ENCODE assay signal across 19 mouse cellular contexts in the genomic region with DNA sequence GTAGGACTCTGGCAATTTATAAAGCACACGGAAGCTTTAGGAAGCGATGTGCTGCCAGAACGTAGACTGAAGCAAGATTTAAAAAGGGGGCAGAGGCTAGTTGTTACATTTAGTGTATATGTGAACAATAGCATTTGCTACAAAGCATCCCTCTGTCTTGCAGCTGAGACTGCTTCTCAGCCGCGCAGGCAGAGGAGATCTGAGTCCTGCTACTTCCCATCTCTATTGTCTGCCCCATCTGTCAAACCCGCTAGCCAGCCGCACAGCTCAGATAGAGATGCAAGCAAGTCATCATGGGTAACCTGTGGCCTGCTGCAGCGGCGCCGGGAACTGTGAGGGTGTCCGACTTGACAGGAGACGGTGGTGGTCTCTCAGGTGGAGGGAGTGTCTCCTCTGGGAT. TPM values are rescaled to one million over a fixed set of nuclear protein-coding genes. Genes with fewer than 3 reads are reported as not detected.
DNase-seq lines count a peak whose midpoint lies in the region; ATAC-seq lines count a peak whose summit lies in the region.
"Had no signal": no experiment of that assay in that cellular context is flagged by ENCODE, and none has a peak within 500 bp of the region (broad histone marks: within the 10 kb centered on the region; RNA-seq: fewer than 3 reads in every experiment).

No protein-coding gene starts in this region.

- 74% methylated on average over 12 of the region's 12 CpGs for WGBS in forebrain, embryonic 14.5 days
- WGBS in forebrain, embryonic 11.5 days: 68% methylated on average over 12 of the region's 12 CpGs
- WGBS in midbrain, embryonic 11.5 days: 74% methylated on average over 12 of the region's 12 CpGs
- WGBS in midbrain, embryonic 16.5 days: 60% methylated on average over 12 of the region's 12 CpGs

- H3K27ac ChIP-seq in forebrain, embryonic 14.5 days (ENCODE audit: low read depth, low read length): no peak overlapping the region
- H3K27ac ChIP-seq in forebrain, embryonic 11.5 days (ENCODE audit: low read depth, low read length): no peak overlapping the region
- H3K27ac ChIP-seq in midbrain, embryonic 11.5 days (ENCODE audit: low read depth, low read length): no peak overlapping the region
- no peak overlapping the region for H3K27ac ChIP-seq in midbrain, embryonic 16.5 days (ENCODE audit: low read length)
- H3K27ac ChIP-seq: embryonic facial prominence, embryonic 10.5 days; forebrain, embryonic 15.5 days; heart, embryonic 13.5 days; hindbrain, embryonic 13.5 days had no signal

- H3K36me3 ChIP-seq in forebrain, embryonic 14.5 days (ENCODE audit: control insufficient read depth, insufficient read depth, low read length): no peaks in the 10 kb centered on the region
- H3K36me3 ChIP-seq in forebrain, embryonic 11.5 days (ENCODE audit: control insufficient read depth, insufficient read depth, low read length): no peaks in the 10 kb centered on the region
- no peaks in the 10 kb centered on the region for H3K36me3 ChIP-seq in midbrain, embryonic 11.5 days (ENCODE audit: control insufficient read depth, insufficient read depth, low read length)
- H3K36me3 ChIP-seq in midbrain, embryonic 16.5 days (ENCODE audit: control insufficient read depth, insufficient read depth, low read length): no peaks in the 10 kb centered on the region
- H3K36me3 ChIP-seq: embryonic facial prominence, embryonic 10.5 days; forebrain, embryonic 15.5 days; heart, embryonic 13.5 days; hindbrain, embryonic 13.5 days had no signal

- peak; percentile 28 for DNase-seq in forebrain, embryonic 14.5 days (ENCODE audit: low spot score)
- DNase-seq in forebrain, embryonic 11.5 days (ENCODE audit: low spot score): no peak
- DNase-seq in midbrain, embryonic 11.5 days (ENCODE audit: low spot score, missing footprints): peak; percentile 79
- DNase-seq in retina, postnatal 1 day: peak; percentile 21
- DNase-seq in retina, embryonic 14.5 days (ENCODE audit: low spot score): no peak
- no peak for DNase-seq in left cerebral cortex, adult 11 months (ENCODE audit: low spot score)
- DNase-seq: adrenal gland, adult 2 months; adrenal gland, postnatal 25 days; cerebellum, adult 2 months; cerebellum, postnatal 10 days; gastrocnemius, postnatal 36 days; heart, adult 11 months; heart, postnatal 36 days had no signal

- H3K27me3 ChIP-seq in forebrain, embryonic 14.5 days (replicated peaks; ENCODE audit: control insufficient read depth, insufficient read depth, low read length): no peaks in the 10 kb centered on the region
- no peaks in the 10 kb centered on the region for H3K27me3 ChIP-seq in forebrain, embryonic 11.5 days (ENCODE audit: control insufficient read depth, insufficient read depth, low read length)
- H3K27me3 ChIP-seq in midbrain, embryonic 11.5 days (ENCODE audit: control insufficient read depth, insufficient read depth, low read length): no peaks in the 10 kb centered on the region
- no peaks in the 10 kb centered on the region for H3K27me3 ChIP-seq in midbrain, embryonic 16.5 days (ENCODE audit: control insufficient read depth, insufficient read depth, low read depth, low read length)
- H3K27me3 ChIP-seq: forebrain, embryonic 15.5 days; heart, embryonic 13.5 days; hindbrain, embryonic 13.5 days had no signal

- ATAC-seq in forebrain, embryonic 14.5 days: no peak
- no peak for ATAC-seq in forebrain, embryonic 11.5 days (replicated peaks; ENCODE audit: low FRiP score)
- ATAC-seq in midbrain, embryonic 11.5 days (ENCODE audit: low FRiP score): no peak
- no peak for ATAC-seq in midbrain, embryonic 16.5 days
- ATAC-seq: forebrain, embryonic 15.5 days had no signal

- 0 out of 2 replicates have a peak overlapping the region, but pooled peaks have one; percentile 5 for H3K9ac ChIP-seq in forebrain, embryonic 14.5 days (ENCODE audit: low read length)
- no peak overlapping the region for H3K9ac ChIP-seq in forebrain, embryonic 11.5 days (ENCODE audit: low read length)
- H3K9ac ChIP-seq in midbrain, embryonic 11.5 days (ENCODE audit: low read length): no peak overlapping the region
- H3K9ac ChIP-seq in midbrain, embryonic 16.5 days (ENCODE audit: low read depth, low read length): no peak overlapping the region
- H3K9ac ChIP-seq: forebrain, embryonic 15.5 days; heart, embryonic 13.5 days; hindbrain, embryonic 13.5 days had no signal

- no peaks in the 10 kb centered on the region for H3K9me3 ChIP-seq in forebrain, embryonic 14.5 days (replicated peaks; ENCODE audit: control insufficient read depth, low read length)
- no peaks in the 10 kb centered on the region for H3K9me3 ChIP-seq in forebrain, embryonic 11.5 days (ENCODE audit: control insufficient read depth, low read length)
- no peaks in the 10 kb centered on the region for H3K9me3 ChIP-seq in midbrain, embryonic 11.5 days (ENCODE audit: control insufficient read depth, low read length)
- H3K9me3 ChIP-seq in midbrain, embryonic 16.5 days (replicated peaks; ENCODE audit: control insufficient read depth, low read length, poor library complexity, severe bottlenecking): no peaks in the 10 kb centered on the region
- H3K9me3 ChIP-seq: embryonic facial prominence, embryonic 10.5 days; forebrain, embryonic 15.5 days; heart, embryonic 13.5 days; hindbrain, embryonic 13.5 days had no signal

- H3K4me2 ChIP-seq in forebrain, embryonic 14.5 days (ENCODE audit: low read length): no peak overlapping the region
- no peak overlapping the region for H3K4me2 ChIP-seq in forebrain, embryonic 11.5 days (ENCODE audit: low read depth, low read length, severe bottlenecking)
- H3K4me2 ChIP-seq in midbrain, embryonic 11.5 days: no peak overlapping the region
- no peak overlapping the region for H3K4me2 ChIP-seq in midbrain, embryonic 16.5 days (ENCODE audit: low read length)
- H3K4me2 ChIP-seq: forebrain, embryonic 15.5 days; heart, embryonic 13.5 days; hindbrain, embryonic 13.5 days had no signal

- H3K4me1 ChIP-seq in forebrain, embryonic 14.5 days (ENCODE audit: control insufficient read depth, insufficient read depth, low read length): no peaks in the 10 kb centered on the region
- H3K4me1 ChIP-seq in forebrain, embryonic 11.5 days (replicated peaks; ENCODE audit: control insufficient read depth, insufficient read depth, low read length): no peaks in the 10 kb centered on the region
- H3K4me1 ChIP-seq in midbrain, embryonic 11.5 days (ENCODE audit: control insufficient read depth, insufficient read depth, low read length): no peaks in the 10 kb centered on the region
- no peaks in the 10 kb centered on the region for H3K4me1 ChIP-seq in midbrain, embryonic 16.5 days (ENCODE audit: control insufficient read depth, insufficient read depth, low read length)
- H3K4me1 ChIP-seq: forebrain, embryonic 15.5 days had no signal

- no peak overlapping the region for H3K4me3 ChIP-seq in forebrain, embryonic 14.5 days (ENCODE audit: low read depth, low read length)
- H3K4me3 ChIP-seq in forebrain, embryonic 11.5 days (ENCODE audit: low read depth, low read length): no peak overlapping the region
- H3K4me3 ChIP-seq in midbrain, embryonic 11.5 days (ENCODE audit: low read depth, low read length): no peak overlapping the region
- H3K4me3 ChIP-seq in midbrain, embryonic 16.5 days (ENCODE audit: low read depth, low read length): no peak overlapping the region
- H3K4me3 ChIP-seq: embryonic facial prominence, embryonic 10.5 days; forebrain, embryonic 15.5 days; heart, embryonic 13.5 days; hindbrain, embryonic 13.5 days had no signal

RNA-seq across cellular contexts. Expression of a gene that starts 35.9 kb away (rescaled TPM):
- polyA plus RNA-seq in forebrain, embryonic 14.5 days (2014; fragmentation: Nextera tagmentation; extraction: Ambion mirVana): 0.52 and 0.58 TPM in 2 replicates
- polyA plus RNA-seq in forebrain, embryonic 11.5 days (2014; fragmentation: Nextera tagmentation; extraction: Ambion mirVana): 0.17 and 0.33 TPM in 2 replicates
- polyA plus RNA-seq in midbrain, embryonic 11.5 days (2014; fragmentation: Nextera tagmentation; extraction: Ambion mirVana): 0.04 TPM in 1 of 2 replicates, not detected in the other
- polyA plus RNA-seq in midbrain, embryonic 16.5 days (2015; fragmentation: Nextera tagmentation; extraction: Ambion mirVana): 0.51 and 0.67 TPM in 2 replicates
- polyA plus RNA-seq: embryonic facial prominence, embryonic 10.5 days had no signal

RNA-seq across cellular contexts. Expression of a gene that starts 39.9 kb away (rescaled TPM):
- polyA plus RNA-seq in forebrain, embryonic 14.5 days (2014; fragmentation: Nextera tagmentation; extraction: Ambion mirVana): 0.80 and 1.0 TPM in 2 replicates
- polyA plus RNA-seq in forebrain, embryonic 11.5 days (2014; fragmentation: Nextera tagmentation; extraction: Ambion mirVana): not detected in 2 replicates
- 0.29 TPM in 1 of 2 replicates, not detected in the other for polyA plus RNA-seq in midbrain, embryonic 11.5 days (2014; fragmentation: Nextera tagmentation; extraction: Ambion mirVana)
- 2.7 and 2.8 TPM in 2 replicates for polyA plus RNA-seq in midbrain, embryonic 16.5 days (2015; fragmentation: Nextera tagmentation; extraction: Ambion mirVana)
- polyA plus RNA-seq: embryonic facial prominence, embryonic 10.5 days; heart, postnatal 0 days had no signal

Comparison
In these comparisons a context has a peak if more than half of its experiments do, and no peak if none do; other contexts are left out.
1. DNase-seq: peak in forebrain, embryonic 14.5 days (single experiment), midbrain, embryonic 11.5 days (single experiment) and retina, postnatal 1 day (single experiment); none in forebrain, embryonic 11.5 days (single experiment), retina, embryonic 14.5 days (single experiment) and left cerebral cortex, adult 11 months (single experiment).